Mouse (Mus musculus): Measurements from ENCODE around the gene Jmy. TPM values are rescaled to one million over a fixed set of nuclear protein-coding genes. Genes with fewer than 3 reads are reported as not detected.
"Not testable (repeated sequence)": the region's sequence is repeated elsewhere in the genome, so short reads cannot be mapped to it uniquely, and the experiment has no call there.

The Jmy gene
- total and polyA plus RNA-seq, 2 experiments from 2014 or later = 9.4 to 39.4 TPM

- DNase-seq (ENCODE audit: low spot score) (no peak), ATAC-seq (no peak)
- H3K27me3 ChIP-seq (ENCODE audit: insufficient read depth, low read length) = no peaks in the 10 kb centered on the region
- H3K4me3 ChIP-seq (ENCODE audit: low read length) = no peak overlapping the region
- H3K36me3 ChIP-seq (ENCODE audit: insufficient read depth, low read length) = no peaks in the 10 kb centered on the region
- no peak overlapping the region for H3K27ac ChIP-seq
- no peak for TF ChIP-seq CTCF (IDR thresholded peaks at IDR 0.05; ENCODE audit: low read depth)
- no peak overlapping the region for H3K9ac ChIP-seq (replicated peaks; ENCODE audit: low read length)
- H3K4me2 ChIP-seq (ENCODE audit: low read depth, low read length) = no peak overlapping the region
- 90% methylated on average over 10 of the region's 10 CpGs for WGBS
- H3K4me1 ChIP-seq (ENCODE audit: insufficient read depth, low read length) = no peaks in the 10 kb centered on the region
- H3K9me3 ChIP-seq (ENCODE audit: low read length) = no peaks in the 10 kb centered on the region
Measured at GRCm38 (mm10) chr13:93514000-93514795, 14.6 kb upstream of the Jmy start.

GRCm38 (mm10) chr13:93510447-93511180, 11.0 kb upstream of the Jmy start:
- Histone ChIP-seq H3K27ac (peak overlapping the region; percentile 22; the same call in 1 of the 2 replicates), H3K4me3 (ENCODE audit: low read length) (no peak overlapping the region), H3K9me3 (ENCODE audit: low read length) (no peaks in the 10 kb centered on the region), H3K27me3 (ENCODE audit: insufficient read depth, low read length) (no peaks in the 10 kb centered on the region), H3K9ac (replicated peaks; ENCODE audit: low read length) (no peak overlapping the region), H3K4me2 (ENCODE audit: low read depth, low read length) (no peak overlapping the region), H3K36me3 (ENCODE audit: insufficient read depth, low read length) (no peaks in the 10 kb centered on the region), H3K4me1 (ENCODE audit: insufficient read depth, low read length) (no peaks in the 10 kb centered on the region)
- DNase-seq (ENCODE audit: low spot score) (peak; percentile 29), ATAC-seq (no peak)
- TF ChIP-seq CTCF (IDR thresholded peaks at IDR 0.05; ENCODE audit: low read depth) = no peak
- whole genome bisulfite sequencing = 36% methylated on average over 16 of the region's 16 CpGs

GRCm38 (mm10) chr13:93506920-93507319, 7.3 kb upstream of the Jmy start:
- not testable (repeated sequence) for H3K27ac ChIP-seq; H3K4me1 ChIP-seq (ENCODE audit: insufficient read depth, low read length); H3K36me3 ChIP-seq (ENCODE audit: insufficient read depth, low read length); H3K27me3 ChIP-seq (ENCODE audit: insufficient read depth, low read length); H3K9ac ChIP-seq (replicated peaks; ENCODE audit: low read length); H3K4me3 ChIP-seq (ENCODE audit: low read length); DNase-seq (ENCODE audit: low spot score); H3K4me2 ChIP-seq (ENCODE audit: low read depth, low read length); H3K9me3 ChIP-seq (ENCODE audit: low read length); ATAC-seq
- 86% methylated on average over 5 of the region's 5 CpGs for WGBS

DNA sequence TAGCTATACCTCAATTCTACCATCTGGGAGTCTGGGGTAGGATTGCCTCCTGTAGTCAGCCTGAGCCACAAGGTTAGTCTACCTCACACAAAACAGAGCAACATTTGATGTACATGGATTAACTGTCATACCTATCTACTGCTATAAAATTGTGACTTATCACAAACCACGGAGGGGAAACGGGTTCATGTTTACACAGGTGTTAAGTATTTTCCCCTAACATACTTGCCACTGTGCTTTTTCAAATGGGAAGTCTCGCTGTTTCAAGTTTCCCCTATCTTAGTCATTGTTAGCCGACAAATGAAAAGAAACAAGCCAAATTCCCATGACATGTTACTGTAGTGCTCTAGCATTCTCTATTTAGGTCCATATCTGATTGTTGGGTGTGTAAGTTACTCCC, 2.1 kb upstream of the Jmy start:
- H3K36me3 ChIP-seq (ENCODE audit: insufficient read depth, low read length) = no peaks in the 10 kb centered on the region
- no peaks in the 10 kb centered on the region for H3K9me3 ChIP-seq (ENCODE audit: low read length)
- 76% methylated on average over 4 of the region's 4 CpGs for WGBS
- no peaks in the 10 kb centered on the region for H3K27me3 ChIP-seq (ENCODE audit: insufficient read depth, low read length)
- no peak for TF ChIP-seq CTCF (IDR thresholded peaks at IDR 0.05; ENCODE audit: low read depth)
- H3K4me2 ChIP-seq (ENCODE audit: low read depth, low read length) = no peak overlapping the region
- no peak for DNase-seq (ENCODE audit: low spot score)
- peaks cover 8% of the 10 kb centered on the region for H3K4me1 ChIP-seq (ENCODE audit: insufficient read depth, low read length)
- no peak overlapping the region for H3K27ac ChIP-seq
- H3K4me3 ChIP-seq (ENCODE audit: low read length) = no peak overlapping the region
- ATAC-seq = no peak
- no peak overlapping the region for H3K9ac ChIP-seq (replicated peaks; ENCODE audit: low read length)

DNA sequence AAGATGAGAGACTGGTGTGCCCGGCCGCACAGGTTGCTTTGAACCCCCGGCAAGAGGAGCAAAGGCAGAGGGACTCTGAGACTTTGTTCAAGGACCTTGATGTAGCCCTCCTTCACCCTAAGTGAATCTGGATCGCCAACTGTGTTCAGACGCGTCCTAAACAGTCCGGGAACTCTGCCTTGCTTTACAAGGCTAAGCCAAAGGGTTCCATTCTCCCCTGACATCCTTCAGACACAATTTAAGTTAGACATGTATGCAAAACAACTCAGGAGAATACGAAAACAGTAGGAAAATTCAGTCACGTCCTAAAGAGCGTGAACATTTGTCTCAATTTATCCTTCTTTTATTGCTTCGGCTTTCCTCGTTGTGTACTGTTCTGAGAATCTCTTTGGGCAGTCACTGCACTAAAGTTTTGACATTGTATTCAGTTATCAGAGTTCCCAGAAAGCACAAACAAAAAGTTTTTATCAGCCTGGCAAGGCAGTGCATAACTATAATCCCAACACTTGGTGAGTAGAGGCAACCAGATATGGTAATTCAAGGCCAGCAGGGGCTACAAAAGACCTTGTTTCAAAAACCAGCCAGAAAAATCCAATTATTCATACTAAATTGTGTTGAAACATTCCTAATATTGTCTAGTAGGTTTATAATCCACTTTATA, 495 bp upstream of the Jmy start:
- H3K27me3 ChIP-seq (ENCODE audit: insufficient read depth, low read length) = no peaks in the 10 kb centered on the region
- peak overlapping the region; percentile 95 for H3K27ac ChIP-seq
- peak overlapping the region; percentile 78 for H3K4me2 ChIP-seq (ENCODE audit: low read depth, low read length)
- H3K9me3 ChIP-seq (ENCODE audit: low read length) = no peaks in the 10 kb centered on the region
- H3K4me3 ChIP-seq (ENCODE audit: low read length) = peak overlapping the region; percentile 98
- DNase-seq (ENCODE audit: low spot score) (peak; percentile 1), ATAC-seq (no peak)
- H3K36me3 ChIP-seq (ENCODE audit: insufficient read depth, low read length) = no peaks in the 10 kb centered on the region
- 10% methylated on average over 12 of the region's 12 CpGs for WGBS
- TF ChIP-seq CTCF (IDR thresholded peaks at IDR 0.05; ENCODE audit: low read depth) = no peak
- peak overlapping the region; percentile 95 for H3K9ac ChIP-seq (replicated peaks; ENCODE audit: low read length)
- H3K4me1 ChIP-seq (ENCODE audit: insufficient read depth, low read length) = peaks cover 16% of the 10 kb centered on the region

GRCm38 (mm10) chr13:93498211-93499166, 1.1 kb downstream of the Jmy start:
- H3K27me3 ChIP-seq (ENCODE audit: insufficient read depth, low read length) = no peaks in the 10 kb centered on the region
- no peaks in the 10 kb centered on the region for H3K9me3 ChIP-seq (ENCODE audit: low read length)
- TF ChIP-seq CTCF (IDR thresholded peaks at IDR 0.05; ENCODE audit: low read depth) = no peak
- H3K36me3 ChIP-seq (ENCODE audit: insufficient read depth, low read length) = no peaks in the 10 kb centered on the region
- H3K4me3 ChIP-seq (ENCODE audit: low read length) = peak overlapping the region; percentile 98
- peak overlapping the region; percentile 95 for H3K27ac ChIP-seq
- ATAC-seq (peak; percentile 29), DNase-seq (ENCODE audit: low spot score) (peak; percentile 37)
- H3K4me2 ChIP-seq (ENCODE audit: low read depth, low read length) = peak overlapping the region; percentile 78
- WGBS = under 1% methylated on average over 93 of the region's 94 CpGs
- peaks cover 18% of the 10 kb centered on the region for H3K4me1 ChIP-seq (ENCODE audit: insufficient read depth, low read length)
- H3K9ac ChIP-seq (replicated peaks; ENCODE audit: low read length) = peak overlapping the region; percentile 95

Measured in hindbrain, postnatal 0 days (tissue).